Mouse (Mus musculus) kidney, postnatal 0 days (tissue): ENCODE measurements around the gene Lsm14a. TPM values are rescaled to one million over a fixed set of nuclear protein-coding genes. Genes with fewer than 3 reads are reported as not detected.

ENCODE experiments used
- ATAC-seq: fragments of 200-750 bp; cut with Nextera tagmentation; replicated peaks from 2 replicates; pipeline ENCODE4 v1.8.0; 2017; ENCODE audit warnings: low read depth, moderate number of reproducible peaks, moderate TSS enrichment, moderate library complexity; ENCODE audit not compliant: low FRiP score
- DNase-seq: peaks from one replicate; pipeline ENCODE4 v3.0.0-alpha.2; 2016; ENCODE audit warnings: low spot score
- H3K27ac ChIP-seq: fragments of 300-500 bp; sonication (generic); 2 replicates; pipeline ENCODE4 v1.5.1; 2014; ENCODE audit warnings: mild to moderate bottlenecking
- H3K27me3 ChIP-seq: fragments of 300-500 bp; sonication (generic); 2 replicates; pipeline ENCODE4 v1.6.1; 2014; ENCODE audit warnings: low read length, mixed read lengths; ENCODE audit not compliant: insufficient read depth
- H3K36me3 ChIP-seq: fragments of 300-500 bp; sonication (generic); 2 replicates; pipeline ENCODE4 v1.6.1; 2014; ENCODE audit warnings: low read length, mixed read lengths; ENCODE audit not compliant: insufficient read depth
- H3K4me1 ChIP-seq: fragments of 300-500 bp; sonication (generic); replicated peaks from 2 replicates; pipeline ENCODE4 v1.6.1; 2014; ENCODE audit warnings: antibody characterized with exemption, low read length, mixed read lengths; ENCODE audit not compliant: insufficient read depth
- H3K4me2 ChIP-seq: fragments of 300-500 bp; sonication (generic); 2 replicates; pipeline ENCODE4 v1.6.1; 2014; ENCODE audit warnings: mild to moderate bottlenecking, low read length, moderate library complexity, mixed read lengths
- H3K4me3 ChIP-seq: fragments of 300-500 bp; sonication (generic); replicated peaks from 2 replicates; pipeline ENCODE4 v1.5.1; 2014; ENCODE audit warnings: low read depth, low read length
- H3K9ac ChIP-seq: fragments of 300-500 bp; sonication (generic); 2 replicates; pipeline ENCODE4 v1.6.1; 2014; ENCODE audit warnings: low read depth, low read length
- H3K9me3 ChIP-seq: fragments of 300-500 bp; sonication (generic); replicated peaks from 2 replicates; pipeline ENCODE4 v1.6.1; 2016; ENCODE audit warnings: low read length, inconsistent platforms, mixed read lengths
- CTCF ChIP-seq: IDR thresholded peaks from 2 replicates; pipeline ENCODE4 v1.5.1; 2016; ENCODE audit warnings: antibody characterized with exemption, low read depth, mild to moderate bottlenecking, moderate library complexity
- WGBS: fragments of 180-500 bp; shearing (Covaris S2); extraction: QIAGEN DNeasy Blood & Tissue Kit; methylation state at CpG from one replicate; pipeline ENCODE4 v1.1.7; 2014; 5-methylcytosine and 5-hydroxymethylcytosine counted together
- polyA plus RNA-seq: library from polyadenylated mRNA; unstranded; fragments of >200 nt; fragmentation: Nextera tagmentation; extraction: Ambion mirVana; gene quantifications from 2 replicates; pipeline ENCODE4 v1.2.1, GENCODE M21; 2015

Gene Lsm14a
- polyA plus RNA-seq, 1 experiment from 2014 or later = 82.0 TPM

GRCm38 (mm10) chr7:34382803-34383202, 10.3 kb downstream of the Lsm14a start:
- TF ChIP-seq CTCF = no peak
- Histone ChIP-seq H3K4me3 (no peak overlapping the region), H3K9ac (no peak overlapping the region), H3K4me2 (no peak overlapping the region), H3K36me3 (no peaks in the 10 kb centered on the region), H3K27ac (no peak overlapping the region), H3K9me3 (no peaks in the 10 kb centered on the region), H3K4me1 (peaks cover 23% of the 10 kb centered on the region; the same call in 1 of the 2 replicates), H3K27me3 (no peaks in the 10 kb centered on the region)
- ATAC-seq = no peak
- WGBS = 21% methylated on average over 1 of the region's 1 CpGs
- no peak for DNase-seq

- Histone ChIP-seq H3K27ac (no peak overlapping the region), H3K9ac (no peak overlapping the region), H3K4me3 (no peak overlapping the region), H3K36me3 (no peaks in the 10 kb centered on the region), H3K4me2 (no peak overlapping the region), H3K4me1 (peaks cover 14% of the 10 kb centered on the region; the same call in 1 of the 2 replicates), H3K27me3 (no peaks in the 10 kb centered on the region), H3K9me3 (no peaks in the 10 kb centered on the region)
- WGBS = 82% methylated on average over 5 of the region's 5 CpGs
- no peak for TF ChIP-seq CTCF
- no peak for ATAC-seq
- DNase-seq = no peak
Observed at GRCm38 (mm10) chr7:34381733-34382132, 11.4 kb downstream of the Lsm14a start.

DNA sequence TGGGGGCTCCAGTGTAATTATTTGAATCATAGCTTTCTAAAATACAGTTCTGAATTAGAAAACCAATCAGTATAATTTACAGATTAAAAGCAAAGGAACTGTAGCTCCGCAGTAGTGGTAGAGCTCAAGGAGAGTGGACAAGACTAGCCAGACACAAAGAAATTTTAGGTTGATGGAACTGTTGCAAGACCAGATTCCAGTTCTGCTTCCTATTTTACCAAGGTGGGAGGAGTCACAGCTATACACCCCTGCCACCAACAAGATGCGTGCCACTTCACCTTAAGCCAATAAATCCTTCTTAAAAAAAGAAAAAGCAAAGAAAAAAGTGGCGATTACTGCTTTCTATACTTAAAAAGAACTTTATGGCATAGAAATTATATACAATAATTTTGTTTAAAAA, 12.8 kb downstream of the Lsm14a start:
- H3K27me3 ChIP-seq = no peaks in the 10 kb centered on the region
- no peak overlapping the region for H3K9ac ChIP-seq
- H3K4me2 ChIP-seq = no peak overlapping the region
- DNase-seq = no peak
- no peaks in the 10 kb centered on the region for H3K9me3 ChIP-seq
- no peak overlapping the region for H3K4me3 ChIP-seq
- H3K27ac ChIP-seq = no peak overlapping the region
- H3K4me1 ChIP-seq = peaks cover 10% of the 10 kb centered on the region; the same call in 1 of the 2 replicates
- 79% methylated on average over 3 of the region's 3 CpGs for WGBS
- no peaks in the 10 kb centered on the region for H3K36me3 ChIP-seq
- no peak for ATAC-seq
- no peak for TF ChIP-seq CTCF

DNA sequence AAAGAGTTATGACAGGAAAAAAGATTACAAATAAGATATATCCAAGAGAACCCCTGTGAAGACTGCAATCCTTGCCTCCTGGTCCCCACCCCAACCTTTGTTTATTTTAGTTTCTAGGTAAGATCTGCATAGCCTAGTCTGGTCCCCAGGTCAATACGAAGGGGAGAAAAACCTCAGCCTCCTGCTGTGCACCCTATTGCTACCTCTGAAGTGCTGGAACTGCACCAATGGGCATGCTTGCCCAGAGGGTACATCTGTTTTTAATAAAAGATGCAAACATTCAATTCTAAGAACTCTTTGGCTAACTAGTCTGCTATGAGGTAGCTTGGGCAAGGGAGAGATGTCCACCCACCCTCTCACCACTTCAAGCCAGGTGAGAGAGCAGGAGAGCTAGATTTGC, 19.2 kb downstream of the Lsm14a start:
- Histone ChIP-seq H3K27me3 (no peaks in the 10 kb centered on the region), H3K9ac (no peak overlapping the region), H3K4me3 (no peak overlapping the region), H3K27ac (no peak overlapping the region), H3K4me2 (no peak overlapping the region), H3K9me3 (no peaks in the 10 kb centered on the region), H3K4me1 (no peaks in the 10 kb centered on the region), H3K36me3 (peaks cover 41% of the 10 kb centered on the region)
- DNase-seq = no peak
- TF ChIP-seq CTCF = no peak
- WGBS = 76% methylated on average over 1 of the region's 1 CpGs
- ATAC-seq = no peak

- 96% methylated on average over 4 of the region's 4 CpGs for WGBS
- Histone ChIP-seq H3K4me2 (no peak overlapping the region), H3K9ac (no peak overlapping the region), H3K4me1 (no peaks in the 10 kb centered on the region), H3K36me3 (peaks cover 24% of the 10 kb centered on the region), H3K9me3 (no peaks in the 10 kb centered on the region), H3K27me3 (no peaks in the 10 kb centered on the region), H3K4me3 (no peak overlapping the region), H3K27ac (no peak overlapping the region)
- TF ChIP-seq CTCF = peak; percentile 75
- DNase-seq = peak; percentile 68
- no peak for ATAC-seq
Observed at GRCm38 (mm10) chr7:34355629-34356028, 37.5 kb downstream of the Lsm14a start.

GRCm38 (mm10) chr7:34351997-34352396, 41.1 kb downstream of the Lsm14a start:
- DNase-seq = peak; percentile 16

GRCm38 (mm10) chr7:34350166-34350565, 42.9 kb downstream of the Lsm14a start:
- H3K9me3 ChIP-seq = no peaks in the 10 kb centered on the region
- 96% methylated on average over 5 of the region's 5 CpGs for WGBS
- ATAC-seq (no peak), DNase-seq (no peak)
- no peak overlapping the region for H3K9ac ChIP-seq
- H3K4me2 ChIP-seq = no peak overlapping the region
- no peaks in the 10 kb centered on the region for H3K27me3 ChIP-seq
- no peak overlapping the region for H3K4me3 ChIP-seq
- H3K4me1 ChIP-seq = no peaks in the 10 kb centered on the region
- TF ChIP-seq CTCF = no peak
- H3K36me3 ChIP-seq = peaks cover 63% of the 10 kb centered on the region
- H3K27ac ChIP-seq = no peak overlapping the region

More at GRCm38 (mm10) chr7:34351997-34352396, 41.1 kb downstream of the Lsm14a start:
- Histone ChIP-seq H3K4me2 (no peak overlapping the region), H3K4me3 (no peak overlapping the region), H3K4me1 (no peaks in the 10 kb centered on the region), H3K36me3 (peaks cover 49% of the 10 kb centered on the region), H3K9me3 (no peaks in the 10 kb centered on the region), H3K9ac (no peak overlapping the region), H3K27me3 (no peaks in the 10 kb centered on the region), H3K27ac (no peak overlapping the region)
- TF ChIP-seq CTCF = peak; percentile 55
- no peak for ATAC-seq
- 77% methylated on average over 1 of the region's 1 CpGs for WGBS
